Mouse (Mus musculus): ENCODE measurements around the gene Vma21. TPM values are rescaled to one million over a fixed set of nuclear protein-coding genes. Genes with fewer than 3 reads are reported as not detected.

The Vma21 gene
- total RNA-seq (2021), result 10 to 100 TPM; 30.0 to 37.0 TPM
- long read RNA-seq, experiment 1, full-length matches to known transcripts, result 60 of 62 reads
- long read RNA-seq, experiment 1, partial matches to known transcripts, result 0 of 62 reads
- long read RNA-seq, experiment 1, other reads (novel, unspliced or antisense), result 2 of 62 reads
- long read RNA-seq, experiment 2, full-length matches to known transcripts, result 52 of 60 reads
- long read RNA-seq, experiment 2, partial matches to known transcripts, result 5 of 60 reads
- long read RNA-seq, experiment 2, other reads (novel, unspliced or antisense), result 3 of 60 reads

- DNase-seq (ENCODE audit: low spot score in 2 of 2), result peak in 1 of 2 experiments; percentile 10
These were observed at the start of gene Vma21 for GRCm38 (mm10) chrX:71815631-71816345. Vma21 (plus strand) TSS chrX:71815924.

GRCm38 (mm10) chrX:71767909-71768308 is 47.8 kb upstream of the Vma21 start:
- no peak for DNase-seq (ENCODE audit: low spot score in 2 of 2)

GRCm38 (mm10) chrX:71791106-71791505 is 24.6 kb upstream of the Vma21 start:
- no peak for DNase-seq (ENCODE audit: low spot score in 2 of 2)

- DNase-seq (ENCODE audit: low spot score in 2 of 2), result no peak
These were observed 18.0 kb upstream of the Vma21 start for GRCm38 (mm10) chrX:71797766-71798165.

- peak in 1 of 2 experiments; percentile 8 for DNase-seq (ENCODE audit: low spot score in 2 of 2)
These were observed 16.8 kb upstream of the Vma21 start for GRCm38 (mm10) chrX:71798883-71799282.

GRCm38 (mm10) chrX:71811966-71812835 is 3.5 kb upstream of the Vma21 start:
- no peak for DNase-seq (ENCODE audit: low spot score in 2 of 2)

GRCm38 (mm10) chrX:71816401-71816857 is 705 bp downstream of the Vma21 start:
- DNase-seq (ENCODE audit: low spot score in 2 of 2), result peak; percentile 51 to 80

- DNase-seq (ENCODE audit: low spot score in 2 of 2), result no peak
These were observed 1.2 kb downstream of the Vma21 start for GRCm38 (mm10) chrX:71816931-71817361.

GRCm38 (mm10) chrX:71838911-71839310 is 23.2 kb downstream of the Vma21 start:
- DNase-seq (ENCODE audit: low spot score in 2 of 2), result no peak

GRCm38 (mm10) chrX:71846696-71847095 is 31.0 kb downstream of the Vma21 start:
- DNase-seq (ENCODE audit: low spot score in 2 of 2), result no peak

GRCm38 (mm10) chrX:71853798-71854197 is 38.1 kb downstream of the Vma21 start:
- no peak for DNase-seq (ENCODE audit: low spot score in 2 of 2)

Other genes with a start within 250 kb of the Vma21 start
- gene Gpr50, start 152.3 kb upstream of the Vma21 start, total RNA-seq (2021), result 1 to 10 TPM; 3.1 to 5.8 TPM
- gene Gm1141, start 105.1 kb downstream of the Vma21 start, total RNA-seq (2021), result under 1 TPM; 0.47 to 0.66 TPM
- 10 to 100 TPM; 31.3 to 35.1 TPM for gene Prrg3, start 146.7 kb downstream of the Vma21 start, total RNA-seq (2021)
- gene Fate1, start 157.1 kb downstream of the Vma21 start, total RNA-seq (2021), result under 1 TPM; 0.41 to 0.52 TPM
- under 1 TPM; 0.26 to 0.42 TPM for gene Cnga2, start 175.9 kb downstream of the Vma21 start, total RNA-seq (2021)